Mouse (Mus musculus) forebrain, embryonic 12.5 days (tissue): ENCODE results near the gene Carmil1. TPM values are rescaled to one million over a fixed set of nuclear protein-coding genes. Genes with fewer than 3 reads are reported as not detected.

Source experiments
- ATAC-seq: fragments of 200-750 bp; cut with Nextera tagmentation; 2 replicates; pipeline ENCODE4 v1.8.0; 2017; ENCODE audit warnings: moderate TSS enrichment; ENCODE audit not compliant: low FRiP score
- H3K27ac ChIP-seq: fragments of 300-500 bp; sonication (generic); 2 replicates; pipeline ENCODE4 v1.5.1; 2016; ENCODE audit warnings: mild to moderate bottlenecking
- H3K27me3 ChIP-seq: fragments of 300-500 bp; sonication (generic); 2 replicates; pipeline ENCODE4 v1.6.1; 2016; ENCODE audit warnings: mild to moderate bottlenecking
- H3K36me3 ChIP-seq: fragments of 300-500 bp; sonication (generic); replicated peaks from 2 replicates; pipeline ENCODE4 v1.6.1; 2016; ENCODE audit warnings: mild to moderate bottlenecking
- H3K4me1 ChIP-seq: fragments of 300-500 bp; sonication (generic); 2 replicates; pipeline ENCODE4 v1.6.1; 2016
- H3K4me2 ChIP-seq: fragments of 300-500 bp; sonication (generic); 2 replicates; pipeline ENCODE4 v1.6.1; 2016; ENCODE audit warnings: mild to moderate bottlenecking, moderate library complexity
- H3K4me3 ChIP-seq: fragments of 300-500 bp; sonication (generic); replicated peaks from 2 replicates; pipeline ENCODE4 v1.5.1; 2016; ENCODE audit warnings: mild to moderate bottlenecking
- H3K9ac ChIP-seq: fragments of 300-500 bp; sonication (generic); 2 replicates; pipeline ENCODE4 v1.6.1; 2016; ENCODE audit warnings: mild to moderate bottlenecking
- H3K9me3 ChIP-seq: fragments of 300-500 bp; sonication (generic); 2 replicates; pipeline ENCODE4 v1.6.1; 2016
- WGBS: fragments of 180-500 bp; shearing (Covaris S2); methylation state at CpG from one replicate; pipeline ENCODE4 v1.1.7; 2016; 5-methylcytosine and 5-hydroxymethylcytosine counted together
- polyA plus RNA-seq: library from polyadenylated mRNA; unstranded; fragments of >200 nt; fragmentation: Nextera tagmentation; extraction: Ambion mirVana; gene quantifications from 2 replicates; pipeline ENCODE4 v1.2.1, GENCODE M21; 2016

The Carmil1 gene
- polyA plus RNA-seq, 1 experiment from 2014 or later = 25.3 TPM

DNA sequence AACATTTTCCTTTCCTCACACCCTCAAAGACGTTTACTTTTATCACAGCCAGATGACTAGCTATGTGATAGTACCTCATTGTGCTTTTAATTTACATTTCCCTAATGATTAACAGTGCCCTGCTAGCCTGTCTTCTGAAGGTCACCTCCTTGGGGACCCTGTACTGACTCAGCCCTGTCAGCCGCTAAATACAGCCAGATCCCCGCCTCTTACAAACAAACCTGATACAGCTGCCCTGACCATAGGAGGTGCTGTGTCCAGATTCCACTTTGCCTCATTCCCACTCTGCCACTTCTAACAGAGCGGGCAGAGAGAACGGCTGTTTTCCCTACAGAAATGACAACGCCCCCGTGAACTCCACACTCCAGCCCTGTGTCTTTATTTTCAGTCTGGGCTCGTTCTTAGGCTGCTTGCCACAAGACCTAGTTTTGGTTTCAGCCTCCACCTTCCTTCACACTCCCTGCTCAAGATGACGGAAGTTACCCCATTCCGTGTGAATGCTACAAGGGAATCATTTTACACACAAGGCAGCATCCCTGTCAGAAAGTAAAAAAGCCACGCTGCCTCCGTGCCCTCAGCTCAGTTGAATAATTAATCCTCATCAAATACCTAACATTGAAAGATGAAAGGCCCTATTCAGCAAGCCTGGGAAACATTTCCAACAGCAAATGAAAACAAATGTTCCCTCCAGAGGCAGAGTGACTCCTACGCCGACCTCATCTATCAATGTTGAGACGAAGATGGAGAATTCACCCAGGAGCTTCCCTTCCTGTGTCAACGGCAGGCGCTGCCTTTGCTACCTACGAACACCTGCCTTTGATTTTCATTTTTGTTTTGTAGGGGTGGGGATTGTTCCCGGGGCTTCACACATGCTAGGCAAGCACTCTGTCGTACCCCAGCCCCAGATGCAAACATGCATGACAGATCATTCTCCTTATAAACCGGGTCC lies 145.0 kb downstream of the Carmil1 start:
- no peak overlapping the region for H3K4me3 ChIP-seq
- no peak overlapping the region for H3K27ac ChIP-seq
- no peak for ATAC-seq
- H3K27me3 ChIP-seq = no peaks in the 10 kb centered on the region
- H3K36me3 ChIP-seq = no peaks in the 10 kb centered on the region
- WGBS = 58% methylated on average over 21 of the region's 21 CpGs
- no peak overlapping the region for H3K9ac ChIP-seq
- H3K9me3 ChIP-seq = no peaks in the 10 kb centered on the region
- peaks cover 12% of the 10 kb centered on the region; the same call in 1 of the 2 replicates for H3K4me1 ChIP-seq
- no peak overlapping the region for H3K4me2 ChIP-seq

DNA sequence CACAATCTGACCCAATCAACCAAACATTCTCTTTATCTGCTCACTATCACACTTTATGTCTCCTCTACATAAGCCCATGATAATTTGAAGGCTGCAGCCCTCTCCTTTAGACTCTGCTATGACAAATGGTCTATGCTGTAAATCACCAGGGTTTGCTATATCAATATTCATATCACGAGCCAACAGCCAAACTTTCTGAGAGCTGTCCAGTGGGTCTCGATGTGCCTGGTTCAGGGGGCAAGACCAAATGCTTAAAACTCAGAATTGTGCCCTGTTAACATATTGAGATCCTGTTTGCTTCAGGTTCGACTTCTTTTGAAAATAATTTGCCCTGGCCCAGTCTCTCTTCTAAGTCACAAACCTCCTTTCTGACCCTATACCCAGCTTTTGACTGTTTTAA lies 147.7 kb downstream of the Carmil1 start:
- no peak for ATAC-seq

DNA sequence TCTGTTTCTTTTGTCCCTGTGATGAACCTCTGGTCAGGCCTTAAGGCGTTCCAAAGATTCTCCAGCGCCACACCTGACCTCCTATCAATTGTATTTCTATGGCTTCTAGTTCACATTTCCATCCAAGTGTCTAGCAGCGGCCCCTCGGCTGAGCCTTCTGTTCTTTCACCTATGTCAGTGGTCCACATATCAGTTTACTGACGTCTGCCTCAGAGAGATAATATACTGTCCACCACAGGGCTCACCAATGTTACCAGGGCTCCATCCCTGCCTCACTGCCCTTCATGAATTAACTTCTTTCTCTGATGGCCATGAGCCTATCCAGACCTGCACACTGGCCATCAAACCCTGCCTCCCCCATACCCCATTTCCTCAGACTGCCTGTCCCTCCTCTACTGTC lies 149.3 kb downstream of the Carmil1 start:
- no peak overlapping the region for H3K4me3 ChIP-seq
- no peaks in the 10 kb centered on the region for H3K9me3 ChIP-seq
- 91% methylated on average over 5 of the region's 5 CpGs for WGBS
- no peaks in the 10 kb centered on the region for H3K36me3 ChIP-seq
- no peak overlapping the region for H3K4me2 ChIP-seq
- ATAC-seq = no peak
- peaks cover 11% of the 10 kb centered on the region; the same call in 1 of the 2 replicates for H3K4me1 ChIP-seq
- H3K27me3 ChIP-seq = no peaks in the 10 kb centered on the region
- no peak overlapping the region for H3K9ac ChIP-seq
- H3K27ac ChIP-seq = no peak overlapping the region

More for the DNA sequence above, 147.7 kb downstream of the Carmil1 start:
- Histone ChIP-seq H3K4me3 (no peak overlapping the region), H3K27ac (no peak overlapping the region), H3K4me2 (no peak overlapping the region), H3K9ac (no peak overlapping the region), H3K4me1 (peaks cover 12% of the 10 kb centered on the region; the same call in 1 of the 2 replicates), H3K27me3 (no peaks in the 10 kb centered on the region), H3K9me3 (no peaks in the 10 kb centered on the region), H3K36me3 (no peaks in the 10 kb centered on the region)
- WGBS = 92% methylated on average over 3 of the region's 3 CpGs

DNA sequence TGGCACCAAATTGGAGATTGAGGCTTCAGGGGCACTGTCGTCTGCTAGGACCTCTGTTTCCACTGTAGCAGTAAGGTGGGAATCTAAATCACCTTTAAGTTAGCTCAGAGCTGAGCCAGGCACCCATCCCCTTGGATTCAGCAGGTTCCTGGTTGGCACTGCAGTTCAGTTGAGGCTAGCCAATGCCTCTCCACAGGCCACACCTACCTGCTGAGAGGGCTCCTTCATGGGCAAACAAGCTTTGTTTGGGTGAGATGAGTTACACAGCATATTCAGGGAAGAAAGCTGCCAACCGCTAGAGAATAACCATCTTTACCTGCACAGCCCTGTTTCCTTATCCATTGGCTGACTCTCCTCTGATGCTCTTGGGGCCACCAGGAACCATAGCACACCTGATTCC lies 149.9 kb downstream of the Carmil1 start:
- Histone ChIP-seq H3K27me3 (no peaks in the 10 kb centered on the region), H3K9me3 (no peaks in the 10 kb centered on the region), H3K4me3 (no peak overlapping the region), H3K9ac (no peak overlapping the region), H3K4me2 (no peak overlapping the region), H3K4me1 (peaks cover 5% of the 10 kb centered on the region; the same call in 1 of the 2 replicates), H3K27ac (no peak overlapping the region), H3K36me3 (no peaks in the 10 kb centered on the region)
- WGBS = 95% methylated on average over 2 of the region's 2 CpGs
- no peak for ATAC-seq

DNA sequence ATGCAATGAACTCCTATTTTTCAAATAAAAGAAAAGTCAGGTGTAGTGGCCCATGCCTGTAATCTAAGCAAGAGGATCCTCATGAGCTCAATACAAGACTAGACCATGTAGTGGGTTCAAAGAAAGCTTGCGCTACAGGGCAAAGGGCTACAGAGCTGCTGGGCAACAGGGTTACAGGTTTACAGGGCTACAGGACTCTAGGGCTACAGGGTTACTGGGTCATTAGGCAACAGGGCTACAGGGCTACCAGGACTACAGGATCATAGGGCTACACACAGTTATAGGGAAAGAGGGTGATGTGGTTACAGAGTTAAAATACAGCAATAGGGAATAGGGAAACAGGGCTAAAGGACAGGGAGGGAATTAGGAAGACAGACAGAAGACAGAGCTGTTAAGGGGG lies 151.9 kb downstream of the Carmil1 start:
- no peak overlapping the region for H3K27ac ChIP-seq
- WGBS = 97% methylated on average over 1 of the region's 1 CpGs
- H3K4me3 ChIP-seq = no peak overlapping the region
- H3K9me3 ChIP-seq = no peaks in the 10 kb centered on the region
- no peak overlapping the region for H3K9ac ChIP-seq
- no peaks in the 10 kb centered on the region for H3K36me3 ChIP-seq
- no peaks in the 10 kb centered on the region for H3K27me3 ChIP-seq
- no peak overlapping the region for H3K4me2 ChIP-seq
- ATAC-seq = no peak
- H3K4me1 ChIP-seq = no peaks in the 10 kb centered on the region

DNA sequence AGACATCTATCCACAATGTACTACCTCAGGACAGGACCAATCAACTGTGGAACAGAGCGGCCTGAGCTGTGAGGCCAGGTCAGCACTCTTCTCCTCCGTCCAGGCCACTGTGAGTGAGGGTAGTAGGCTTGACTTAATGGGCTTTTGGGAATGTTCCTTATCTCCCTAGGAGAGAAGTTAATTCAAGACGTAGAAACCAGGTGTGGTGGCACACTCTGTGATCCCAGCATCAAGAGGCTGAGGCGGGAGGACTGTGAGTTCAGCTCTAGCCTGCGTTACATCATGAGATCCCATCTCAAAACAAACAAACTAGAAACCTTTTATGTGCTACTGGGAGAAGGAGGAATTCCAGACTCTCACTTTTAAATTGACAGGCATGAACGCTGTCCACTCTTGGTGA lies 154.7 kb downstream of the Carmil1 start:
- no peak overlapping the region for H3K9ac ChIP-seq
- ATAC-seq = no peak
- WGBS = 86% methylated on average over 6 of the region's 6 CpGs
- H3K4me1 ChIP-seq = no peaks in the 10 kb centered on the region; the same call in 1 of the 2 replicates
- H3K9me3 ChIP-seq = no peaks in the 10 kb centered on the region
- no peaks in the 10 kb centered on the region for H3K27me3 ChIP-seq
- H3K36me3 ChIP-seq = no peaks in the 10 kb centered on the region
- H3K27ac ChIP-seq = no peak overlapping the region
- no peak overlapping the region for H3K4me3 ChIP-seq
- no peak overlapping the region for H3K4me2 ChIP-seq

DNA sequence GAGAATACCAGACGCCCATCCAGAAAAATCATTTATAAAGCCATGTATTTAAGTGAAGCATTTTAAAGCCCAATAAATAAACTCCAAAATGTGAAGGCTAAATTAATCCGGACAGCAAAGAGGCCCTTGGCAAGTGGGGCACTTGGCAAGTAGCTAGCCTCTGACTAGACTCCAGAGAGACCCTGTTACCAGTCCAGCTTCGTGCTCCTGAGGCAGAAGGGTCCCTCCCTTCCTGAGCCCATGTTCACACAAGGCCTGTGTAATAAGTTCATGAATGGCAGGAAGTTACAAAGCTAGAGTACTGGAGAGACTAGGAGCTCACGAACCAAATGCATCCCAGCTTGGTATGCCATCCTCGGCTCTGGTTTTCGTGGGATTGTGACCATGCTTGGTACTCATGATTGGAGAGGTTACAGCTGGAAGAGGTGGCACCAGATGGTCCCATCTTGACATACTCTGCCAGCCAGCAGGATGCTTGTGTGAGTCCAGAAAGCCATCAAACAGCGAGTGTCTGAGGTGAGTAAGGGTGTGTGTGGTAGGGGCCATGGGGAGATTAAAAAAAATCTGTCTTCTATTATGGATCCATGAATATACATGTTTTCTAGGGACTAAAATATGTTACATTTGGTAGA lies 163.3 kb downstream of the Carmil1 start:
- WGBS = 85% methylated on average over 7 of the region's 7 CpGs
- Histone ChIP-seq H3K4me3 (no peak overlapping the region), H3K4me2 (no peak overlapping the region), H3K9me3 (no peaks in the 10 kb centered on the region), H3K27me3 (no peaks in the 10 kb centered on the region), H3K36me3 (no peaks in the 10 kb centered on the region), H3K27ac (no peak overlapping the region), H3K9ac (no peak overlapping the region), H3K4me1 (peaks cover 4% of the 10 kb centered on the region; the same call in 1 of the 2 replicates)
- no peak for ATAC-seq

DNA sequence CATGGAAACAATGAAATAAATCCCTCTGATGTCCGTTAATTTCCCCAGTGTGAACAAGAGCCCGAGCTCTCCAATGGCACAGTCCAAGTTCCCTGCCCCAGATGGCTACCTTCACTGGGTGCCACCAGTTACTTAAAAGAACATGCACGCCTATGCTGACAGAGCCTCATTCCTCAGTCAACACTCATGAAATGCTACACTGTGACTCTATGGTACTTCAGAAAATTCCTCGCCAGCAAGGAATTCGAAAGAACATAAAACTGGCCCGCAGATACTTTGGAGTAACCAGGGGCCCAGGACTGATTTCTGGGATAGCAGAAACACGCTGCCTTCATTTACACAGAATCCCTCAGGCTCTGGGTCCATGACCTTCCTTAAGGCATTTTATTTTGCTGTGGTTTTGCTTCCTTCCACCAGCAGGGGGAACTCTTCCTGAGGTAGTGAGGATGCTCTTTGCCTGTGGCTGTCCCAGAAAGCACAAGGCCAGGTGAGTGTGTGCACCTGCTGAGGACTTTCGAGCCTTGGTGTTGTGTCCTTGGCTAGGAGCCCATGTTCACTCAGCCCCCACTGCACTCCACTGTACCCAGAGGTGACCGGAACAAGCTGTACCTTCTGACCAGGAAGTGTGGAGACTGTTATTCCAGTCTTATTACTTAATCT lies 167.8 kb downstream of the Carmil1 start:
- H3K4me1 ChIP-seq = peaks cover 11% of the 10 kb centered on the region; the same call in 1 of the 2 replicates
- no peaks in the 10 kb centered on the region for H3K27me3 ChIP-seq
- ATAC-seq = peak; percentile 55; the same call in 1 of the 2 replicates
- no peaks in the 10 kb centered on the region for H3K36me3 ChIP-seq
- no peak overlapping the region for H3K9ac ChIP-seq
- 74% methylated on average over 9 of the region's 9 CpGs for WGBS
- no peak overlapping the region for H3K4me2 ChIP-seq
- H3K9me3 ChIP-seq = no peaks in the 10 kb centered on the region
- no peak overlapping the region for H3K27ac ChIP-seq
- H3K4me3 ChIP-seq = no peak overlapping the region

DNA sequence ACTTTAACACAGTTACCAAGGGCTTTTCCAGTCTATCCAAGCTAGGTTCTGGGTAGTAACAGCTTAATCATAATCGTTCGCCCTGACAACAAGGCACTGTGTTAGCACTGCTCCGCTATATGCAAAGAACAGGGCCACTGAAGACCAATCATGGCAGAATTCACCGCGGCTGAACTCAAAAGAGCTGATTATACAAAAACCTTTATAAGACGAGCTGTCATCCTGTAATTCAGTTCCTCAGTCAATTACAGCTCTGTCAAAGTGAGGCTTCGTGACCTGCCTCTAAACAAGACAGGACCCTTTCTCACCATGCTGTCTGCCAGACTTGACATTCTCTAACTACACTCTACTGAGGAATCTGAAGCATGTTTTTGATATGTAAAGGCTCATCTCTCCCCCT lies 170.3 kb downstream of the Carmil1 start:
- H3K4me1 ChIP-seq = peaks cover 13% of the 10 kb centered on the region; the same call in 1 of the 2 replicates
- H3K9me3 ChIP-seq = no peaks in the 10 kb centered on the region
- no peak overlapping the region for H3K4me3 ChIP-seq
- H3K27me3 ChIP-seq = no peaks in the 10 kb centered on the region
- H3K27ac ChIP-seq = 0 out of 2 replicates have a peak overlapping the region, but pooled peaks have one; percentile 13
- H3K36me3 ChIP-seq = no peaks in the 10 kb centered on the region
- H3K9ac ChIP-seq = no peak overlapping the region
- ATAC-seq = peak; percentile 51; the same call in 1 of the 2 replicates
- no peak overlapping the region for H3K4me2 ChIP-seq
- WGBS = 46% methylated on average over 7 of the region's 7 CpGs

DNA sequence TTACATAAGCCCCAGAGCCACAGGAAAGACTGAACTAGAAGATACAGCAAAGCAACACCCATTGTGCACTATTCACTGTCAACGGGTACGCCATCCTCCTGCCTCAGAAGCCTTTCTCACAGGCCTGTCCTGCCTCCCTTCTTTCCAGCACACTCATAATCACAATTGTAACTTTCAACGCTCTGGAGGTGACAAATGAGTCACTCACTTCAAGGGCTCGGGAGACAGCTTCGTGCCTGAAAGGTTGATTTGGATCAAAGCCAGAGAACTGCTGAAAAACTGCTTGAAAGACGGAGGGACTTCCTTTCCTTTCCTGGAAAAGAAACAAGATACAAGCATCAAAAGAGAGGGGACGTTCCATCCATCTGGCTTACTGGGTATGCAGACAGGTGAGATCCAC lies 172.3 kb downstream of the Carmil1 start:
- H3K27me3 ChIP-seq = no peaks in the 10 kb centered on the region
- no peaks in the 10 kb centered on the region for H3K9me3 ChIP-seq
- no peak overlapping the region for H3K9ac ChIP-seq
- no peak for ATAC-seq
- H3K4me2 ChIP-seq = no peak overlapping the region
- no peaks in the 10 kb centered on the region for H3K36me3 ChIP-seq
- 48% methylated on average over 7 of the region's 7 CpGs for WGBS
- no peak overlapping the region for H3K27ac ChIP-seq
- no peak overlapping the region for H3K4me3 ChIP-seq
- H3K4me1 ChIP-seq = peaks cover 10% of the 10 kb centered on the region; the same call in 1 of the 2 replicates

DNA sequence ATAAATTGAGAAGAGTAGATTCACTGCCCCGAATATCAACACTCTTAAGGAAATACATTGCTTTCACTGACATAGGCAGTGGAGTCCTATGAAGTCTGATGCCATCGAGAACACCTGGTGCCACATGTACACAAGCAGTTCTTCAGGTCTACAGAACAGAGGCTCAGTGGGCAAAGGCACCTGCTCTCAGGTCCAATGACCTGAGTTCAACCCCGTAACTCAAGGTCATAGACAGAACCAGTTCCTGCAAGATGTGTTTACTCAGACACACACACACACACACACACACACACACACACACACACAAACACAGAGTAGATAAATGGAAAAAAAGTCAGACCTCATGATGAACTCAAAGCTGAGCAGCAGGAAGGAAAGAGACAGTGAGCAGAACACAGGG lies 173.5 kb downstream of the Carmil1 start:
- H3K36me3 ChIP-seq = no peaks in the 10 kb centered on the region
- 97% methylated on average over 3 of the region's 3 CpGs for WGBS
- no peaks in the 10 kb centered on the region for H3K27me3 ChIP-seq
- H3K4me1 ChIP-seq = peaks cover 10% of the 10 kb centered on the region; the same call in 1 of the 2 replicates
- no peak for ATAC-seq
- H3K4me3 ChIP-seq = no peak overlapping the region
- H3K9me3 ChIP-seq = no peaks in the 10 kb centered on the region
- H3K4me2 ChIP-seq = no peak overlapping the region
- no peak overlapping the region for H3K9ac ChIP-seq
- H3K27ac ChIP-seq = no peak overlapping the region

DNA sequence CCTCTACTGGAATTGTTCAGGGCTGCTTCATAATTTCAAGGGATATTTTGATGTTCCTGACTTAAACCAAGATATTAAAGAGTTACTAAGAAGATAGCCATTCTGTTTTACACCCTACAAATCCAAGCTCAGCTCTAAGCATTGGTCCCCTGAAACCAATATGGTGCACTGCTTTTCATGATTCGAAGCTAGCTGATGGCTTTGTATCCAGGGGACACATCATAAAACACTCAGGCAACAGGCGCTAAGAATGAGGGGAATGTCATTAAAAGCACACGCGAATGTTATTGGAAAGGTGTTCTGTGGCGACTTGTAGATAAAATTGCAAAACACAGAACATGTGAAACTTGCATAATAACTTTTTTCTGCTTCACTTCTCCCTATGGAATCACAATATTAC lies 174.8 kb downstream of the Carmil1 start:
- H3K4me2 ChIP-seq = no peak overlapping the region
- H3K9ac ChIP-seq = no peak overlapping the region
- H3K27me3 ChIP-seq = no peaks in the 10 kb centered on the region
- H3K36me3 ChIP-seq = no peaks in the 10 kb centered on the region
- H3K4me1 ChIP-seq = peaks cover 15% of the 10 kb centered on the region; the same call in 1 of the 2 replicates
- no peak overlapping the region for H3K27ac ChIP-seq
- ATAC-seq = no peak
- no peaks in the 10 kb centered on the region for H3K9me3 ChIP-seq
- WGBS = 85% methylated on average over 5 of the region's 5 CpGs
- no peak overlapping the region for H3K4me3 ChIP-seq
